Mouse (Mus musculus) megakaryocyte, embryonic 14.5 days (primary cell): ENCODE measurements around the gene Spata31.

Experiments used
- FLI1 ChIP-seq: IDR thresholded peaks from 2 replicates; pipeline ENCODE4 v1.6.1; 2012; ENCODE audit warnings: low read length, inconsistent platforms, mixed read lengths
- GATA1 ChIP-seq: IDR thresholded peaks from 3 replicates; pipeline ENCODE4 v1.6.1; 2012; ENCODE audit warnings: mixed read lengths, low read length, inconsistent platforms, borderline replicate concordance

DNA sequence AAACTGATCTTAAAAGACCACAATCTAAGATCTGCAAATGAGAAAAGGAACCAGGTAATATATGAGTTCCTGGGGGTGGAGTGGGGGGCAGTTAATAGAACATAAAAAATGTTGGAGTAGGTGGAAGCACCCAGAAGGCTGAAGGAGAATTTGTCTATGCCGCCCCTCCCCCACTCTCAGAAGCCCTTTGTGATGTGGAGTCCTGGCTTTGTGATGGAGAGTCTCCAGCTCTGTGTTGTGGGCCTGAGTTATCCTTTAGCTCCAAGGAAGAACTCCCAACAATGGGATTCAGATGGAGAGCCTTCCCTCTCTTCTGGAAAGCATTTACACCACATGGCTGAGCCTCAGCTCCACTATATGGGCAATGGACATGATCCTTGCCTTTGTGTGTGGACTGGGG is at the start of gene Spata31:
- no peak for TF ChIP-seq GATA1
- TF ChIP-seq FLI1 = no peak
